Mouse (Mus musculus): ENCODE results near the gene Cfap57.
"Not testable (repeated sequence)": the region's sequence is repeated elsewhere in the genome, so short reads cannot be mapped to it uniquely, and the experiment has no call there.

The Cfap57 gene

DNA sequence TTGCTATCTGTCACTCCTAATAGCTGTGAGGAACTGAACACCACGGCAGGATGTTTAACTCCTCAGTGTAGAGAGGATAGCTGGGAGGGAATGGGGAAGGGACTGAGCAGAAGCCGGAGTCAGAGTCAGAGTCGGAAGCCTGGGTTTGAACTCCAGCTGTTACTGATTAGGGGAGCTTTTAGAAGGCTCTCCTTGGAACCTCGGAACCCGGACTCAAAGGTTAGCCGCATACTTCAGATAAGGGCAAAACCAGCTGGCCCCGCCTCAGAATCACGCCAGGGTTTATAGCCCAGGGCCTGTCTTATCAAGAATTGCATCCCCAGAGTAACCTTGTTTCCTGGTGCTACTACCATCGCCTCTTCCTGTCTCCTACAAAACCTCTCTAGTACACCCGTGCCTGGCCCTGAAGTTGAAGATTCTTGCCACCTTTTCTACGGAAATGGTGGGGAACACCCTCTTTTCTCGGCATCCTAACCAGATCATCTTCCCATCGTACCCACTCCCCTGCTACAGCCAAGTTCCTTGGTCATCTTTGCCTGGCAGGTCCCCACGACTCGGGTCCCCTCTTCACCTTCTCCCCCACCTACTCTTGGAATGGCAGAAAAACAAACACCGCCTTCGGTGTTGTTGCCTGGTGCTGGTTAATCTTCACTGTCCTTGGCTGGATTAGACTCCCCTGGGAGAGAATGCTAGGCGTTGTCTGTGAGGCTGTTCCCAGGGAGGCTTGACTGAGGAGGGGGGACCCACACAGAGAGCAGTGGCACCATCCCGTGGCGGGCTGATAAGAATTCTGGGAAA is 103.7 kb downstream of the Cfap57 start:
- no peak for DNase-seq

DNA sequence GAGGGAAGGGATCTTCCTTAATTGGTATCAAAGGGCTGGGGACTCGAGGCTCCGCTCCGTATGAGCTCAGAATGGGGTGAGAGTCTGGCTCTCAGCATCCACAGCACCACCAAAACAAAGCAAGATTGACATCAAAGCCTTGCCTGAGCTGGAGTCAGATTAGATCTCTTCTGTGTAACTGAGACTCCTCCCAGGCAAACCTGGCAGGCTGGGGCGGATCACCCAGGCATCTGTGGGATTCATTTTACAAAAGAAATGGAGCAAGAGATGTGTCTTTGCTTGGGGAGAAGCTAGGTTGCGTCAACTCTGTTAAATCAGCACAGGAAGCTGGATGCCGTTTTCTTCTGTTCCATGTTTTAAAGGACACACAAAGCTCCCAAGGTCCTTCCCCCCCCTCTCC is 111.5 kb downstream of the Cfap57 start:
- DNase-seq, result no peak

DNA sequence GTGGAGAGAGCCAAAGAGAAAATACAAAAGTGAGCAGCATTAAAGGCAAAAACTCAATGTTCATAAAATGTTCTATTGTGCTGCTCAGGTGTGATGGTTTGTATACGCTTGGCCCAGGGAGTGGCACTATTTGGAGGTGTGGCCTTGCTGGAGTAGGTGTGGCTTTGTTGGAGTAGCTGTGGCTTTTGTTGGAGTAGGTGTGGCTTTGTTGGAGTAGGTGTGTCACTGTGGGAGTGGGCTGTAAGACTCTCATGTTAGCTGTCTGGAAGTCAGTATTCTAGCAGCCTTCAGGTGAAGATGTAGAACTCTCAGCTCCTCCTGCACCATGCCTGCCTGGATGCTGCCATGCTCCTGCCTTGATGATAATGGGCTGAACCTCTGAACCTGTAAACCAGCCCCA is 113.4 kb downstream of the Cfap57 start:
- not testable (repeated sequence) for DNase-seq

GRCm38 (mm10) chr4:118505551-118505950 is 115.0 kb downstream of the Cfap57 start:
- no peak for DNase-seq

Measured in cerebellum, adult 11-12 months (tissue).